Mouse (Mus musculus) CD8-positive naive resting alpha-beta T cell, adult 57 days (primary cell): ENCODE data around the gene Tm4sf20. TPM values are rescaled to one million over a fixed set of nuclear protein-coding genes. Genes with fewer than 3 reads are reported as not detected.

ENCODE experiments used
- total RNA-seq: library from RNA; stranded (reverse); gene quantifications from one replicate; pipeline ENCODE4 v1.2.4, GENCODE M21; 2023

Gene Tm4sf20
- total RNA-seq = not detected

GRCm38 (mm10) chr1:82768269-82768668 is at the start of gene Tm4sf20:
Gene Tm4sf20 (minus strand): TSS chr1:82768461.

DNA sequence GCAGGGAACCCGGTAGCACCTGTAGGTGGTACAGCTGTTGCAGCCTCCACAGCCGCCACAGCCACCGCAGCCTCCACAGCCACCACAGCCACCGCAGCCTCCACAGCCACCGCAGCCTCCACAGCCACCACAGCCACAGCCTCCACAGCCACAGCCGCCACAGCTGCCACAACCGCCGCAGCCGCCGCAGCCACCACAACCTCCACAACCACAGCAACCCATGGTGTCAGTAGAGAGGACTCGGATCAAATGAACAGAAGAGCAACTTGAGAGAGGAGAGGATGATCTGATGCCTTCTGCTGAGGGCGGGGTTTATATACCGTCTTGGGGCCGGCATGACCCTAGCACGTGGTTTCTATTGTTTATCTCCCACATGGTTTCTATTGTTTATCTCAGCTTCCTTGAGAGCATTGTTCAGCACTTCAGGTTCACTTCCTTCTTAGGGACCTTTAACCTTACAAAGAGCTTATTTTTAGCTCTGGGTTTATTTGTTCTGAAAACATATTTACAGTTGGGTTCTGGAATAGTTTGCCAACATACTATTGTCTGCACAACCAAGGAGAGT is 2.8 kb upstream of the Tm4sf20 start, which contains the start of gene Gm47791:
Gene Gm47791 (minus strand): TSS at position 222 of the 565 bp plus-strand sequence.

GRCm38 (mm10) chr1:82724339-82725025 is 43.8 kb downstream of the Tm4sf20 start, which contains the start of gene Mff:
Gene Mff (plus strand): TSS chr1:82724890.

Other genes starting within 250 kb of the Tm4sf20 start
- gene Col4a4, start 181.6 kb downstream of the Tm4sf20 start, total RNA-seq = not detected
- not detected for gene Col4a3, start 181.5 kb downstream of the Tm4sf20 start, total RNA-seq
- gene Mff, start 43.6 kb downstream of the Tm4sf20 start, total RNA-seq = 108 TPM
- gene Gm47791, start 2.8 kb upstream of the Tm4sf20 start, total RNA-seq = not detected
- gene Agfg1, start 71.0 kb upstream of the Tm4sf20 start, total RNA-seq = 80.4 TPM
- gene A030005L19Rik, start 144.9 kb upstream of the Tm4sf20 start, total RNA-seq = 2.7 TPM
- not detected for gene A030014E15Rik, start 156.5 kb upstream of the Tm4sf20 start, total RNA-seq
- gene Gm6217, start 162.9 kb upstream of the Tm4sf20 start, total RNA-seq = not detected
- not detected for gene A030003K21Rik, start 174.9 kb upstream of the Tm4sf20 start, total RNA-seq
- not detected for gene Gm7544, start 187.6 kb upstream of the Tm4sf20 start, total RNA-seq
- not detected for gene Gm47955, start 191.8 kb upstream of the Tm4sf20 start, total RNA-seq
- not detected for gene Gm47959, start 232.1 kb upstream of the Tm4sf20 start, total RNA-seq